Comparison of ENCODE assay signal across 28 mouse cellular contexts in the genomic region with DNA sequence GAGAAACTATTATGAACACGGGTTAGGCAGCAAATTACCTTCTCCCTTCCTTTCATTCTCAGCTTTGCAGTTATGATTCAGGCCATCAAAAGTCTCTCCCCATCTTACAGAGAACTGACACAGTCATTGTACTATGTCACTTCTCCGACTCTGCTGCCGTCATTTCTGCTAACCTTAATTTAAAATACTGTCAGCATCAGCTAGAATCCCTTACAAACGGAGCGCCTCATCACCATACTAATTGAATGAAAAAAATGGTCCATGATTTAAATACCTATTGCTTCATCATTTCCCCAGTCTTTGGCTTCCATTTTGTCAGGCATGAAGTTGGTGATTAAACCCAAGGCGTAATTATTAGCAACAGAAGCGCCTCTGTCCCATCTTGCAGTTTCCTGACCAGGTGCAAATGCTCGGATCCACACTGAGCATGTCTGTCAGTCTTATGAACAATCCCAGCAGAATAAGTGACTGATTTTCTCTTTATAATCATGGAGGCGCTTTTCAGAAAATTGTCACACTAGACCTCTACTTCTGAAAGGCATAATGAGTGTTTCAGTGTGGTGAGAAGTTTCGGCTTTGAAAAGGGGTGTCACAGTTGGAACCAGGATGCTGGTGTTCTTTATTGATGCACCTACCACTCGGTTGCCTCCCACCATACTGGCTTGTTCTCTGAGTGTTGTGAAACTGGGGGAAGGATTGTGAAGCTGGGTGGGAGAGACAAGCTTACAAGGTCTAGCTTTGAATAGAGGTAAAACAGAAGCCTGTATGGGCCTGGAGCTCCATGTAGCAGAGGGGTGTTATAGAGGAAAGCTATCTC. TPM values are rescaled to one million over a fixed set of nuclear protein-coding genes. Genes with fewer than 3 reads are reported as not detected.
DNase-seq lines count a peak whose midpoint lies in the region; ATAC-seq and TF ChIP-seq lines count a peak whose summit lies in the region.
"Had no signal": no experiment of that assay in that cellular context is flagged by ENCODE, and none has a peak within 500 bp of the region (broad histone marks: within the 10 kb centered on the region; RNA-seq: fewer than 3 reads in every experiment).

No protein-coding gene starts in this region.

- no peak overlapping the region for H3K4me2 ChIP-seq in forebrain, embryonic 15.5 days (replicated peaks)
- no peak overlapping the region for H3K4me2 ChIP-seq in forebrain, embryonic 12.5 days
- no peak overlapping the region for H3K4me2 ChIP-seq in midbrain, embryonic 15.5 days
- H3K4me2 ChIP-seq in midbrain, postnatal 0 days (ENCODE audit: low read depth, low read length, poor library complexity, severe bottlenecking) = no peak overlapping the region
- no peak overlapping the region for H3K4me2 ChIP-seq in forebrain, embryonic 16.5 days (ENCODE audit: low read length)
- H3K4me2 ChIP-seq: embryonic facial prominence, embryonic 12.5 days; embryonic facial prominence, embryonic 15.5 days; heart, embryonic 11.5 days; hindbrain, embryonic 15.5 days; intestine, embryonic 15.5 days had no signal

- H3K27me3 ChIP-seq in forebrain, embryonic 15.5 days = no peaks in the 10 kb centered on the region
- no peaks in the 10 kb centered on the region for H3K27me3 ChIP-seq in forebrain, embryonic 12.5 days
- H3K27me3 ChIP-seq in midbrain, embryonic 15.5 days (replicated peaks) = no peaks in the 10 kb centered on the region
- H3K27me3 ChIP-seq in midbrain, postnatal 0 days (ENCODE audit: insufficient read depth, low read length) = no peaks in the 10 kb centered on the region
- H3K27me3 ChIP-seq in forebrain, embryonic 16.5 days (replicated peaks; ENCODE audit: control insufficient read depth, insufficient read depth, low read length) = no peaks in the 10 kb centered on the region
- H3K27me3 ChIP-seq: embryonic facial prominence, embryonic 12.5 days; embryonic facial prominence, embryonic 15.5 days; hindbrain, embryonic 15.5 days; intestine, embryonic 15.5 days had no signal

- 0 out of 2 replicates have a peak, but pooled peaks cover 3% of the 10 kb centered on the region for H3K4me1 ChIP-seq in forebrain, embryonic 15.5 days
- H3K4me1 ChIP-seq in forebrain, embryonic 12.5 days = peaks cover 24% of the 10 kb centered on the region
- H3K4me1 ChIP-seq in midbrain, embryonic 15.5 days = peaks cover 6% of the 10 kb centered on the region
- no peaks in the 10 kb centered on the region for H3K4me1 ChIP-seq in midbrain, postnatal 0 days (ENCODE audit: insufficient read depth, low read length)
- H3K4me1 ChIP-seq in forebrain, embryonic 16.5 days (replicated peaks; ENCODE audit: control insufficient read depth, insufficient read depth, low read length) = peaks cover 6% of the 10 kb centered on the region
- H3K4me1 ChIP-seq: embryonic facial prominence, embryonic 12.5 days; embryonic facial prominence, embryonic 15.5 days; intestine, embryonic 15.5 days had no signal

- WGBS in forebrain, embryonic 15.5 days = 50% methylated on average over 11 of the region's 11 CpGs
- 66% methylated on average over 11 of the region's 11 CpGs for WGBS in forebrain, embryonic 12.5 days
- 67% methylated on average over 11 of the region's 11 CpGs for WGBS in midbrain, embryonic 15.5 days
- 68% methylated on average over 11 of the region's 11 CpGs for WGBS in midbrain, postnatal 0 days
- WGBS in forebrain, embryonic 16.5 days = 45% methylated on average over 11 of the region's 11 CpGs

- peak overlapping the region; percentile 48 for H3K27ac ChIP-seq in forebrain, embryonic 15.5 days (replicated peaks)
- H3K27ac ChIP-seq in forebrain, embryonic 12.5 days = no peak overlapping the region; the same call in 1 of the 2 replicates
- peak overlapping the region; percentile 18; the same call in 1 of the 2 replicates for H3K27ac ChIP-seq in midbrain, embryonic 15.5 days
- H3K27ac ChIP-seq in midbrain, postnatal 0 days (ENCODE audit: low read depth, low read length) = no peak overlapping the region
- no peak overlapping the region; the same call in 1 of the 2 replicates for H3K27ac ChIP-seq in forebrain, embryonic 16.5 days (ENCODE audit: low read length)
- H3K27ac ChIP-seq: embryonic facial prominence, embryonic 12.5 days; embryonic facial prominence, embryonic 15.5 days; hindbrain, embryonic 15.5 days; intestine, embryonic 15.5 days had no signal

- no peak for DNase-seq in midbrain, postnatal 0 days (ENCODE audit: low spot score)
- no peak for DNase-seq in adrenal gland, adult 2 months
- DNase-seq: adrenal gland, adult 8-10 months; adrenal gland, postnatal 25 days; cerebellum, adult 11 months; cerebellum, adult 2 months; cerebellum, adult 9-11 months; cerebellum, postnatal 25 days; gastrocnemius, postnatal 14 days; heart, adult 11 months; kidney, adult 11 months; kidney, adult 8-10 months had no signal

- ATAC-seq in forebrain, embryonic 15.5 days (replicated peaks) = peak; percentile 51
- no peak; the same call in 1 of the 2 replicates for ATAC-seq in forebrain, embryonic 12.5 days (ENCODE audit: low FRiP score)
- no peak for ATAC-seq in midbrain, embryonic 15.5 days (replicated peaks)
- ATAC-seq in midbrain, postnatal 0 days (ENCODE audit: low FRiP score) = no peak
- peak; percentile 82 for ATAC-seq in forebrain, embryonic 16.5 days
- ATAC-seq: CD4-positive, CD25-positive, alpha-beta regulatory T cell, adult 4 months; intestine, embryonic 15.5 days had no signal

- no peak for TF ChIP-seq CTCF in midbrain, postnatal 0 days (IDR thresholded peaks at IDR 0.05)

- H3K36me3 ChIP-seq in forebrain, embryonic 15.5 days = no peaks in the 10 kb centered on the region
- H3K36me3 ChIP-seq in forebrain, embryonic 12.5 days (replicated peaks) = no peaks in the 10 kb centered on the region
- H3K36me3 ChIP-seq in midbrain, embryonic 15.5 days (replicated peaks) = no peaks in the 10 kb centered on the region
- H3K36me3 ChIP-seq in midbrain, postnatal 0 days (ENCODE audit: insufficient read depth, low read length) = no peaks in the 10 kb centered on the region
- H3K36me3 ChIP-seq in forebrain, embryonic 16.5 days (ENCODE audit: control insufficient read depth, insufficient read depth) = no peaks in the 10 kb centered on the region
- H3K36me3 ChIP-seq: embryonic facial prominence, embryonic 12.5 days; embryonic facial prominence, embryonic 15.5 days; hindbrain, embryonic 15.5 days; intestine, embryonic 15.5 days had no signal

- H3K9me3 ChIP-seq in forebrain, embryonic 15.5 days = no peaks in the 10 kb centered on the region
- no peaks in the 10 kb centered on the region for H3K9me3 ChIP-seq in forebrain, embryonic 12.5 days
- H3K9me3 ChIP-seq in midbrain, embryonic 15.5 days = no peaks in the 10 kb centered on the region
- no peaks in the 10 kb centered on the region for H3K9me3 ChIP-seq in midbrain, postnatal 0 days (ENCODE audit: low read length)
- H3K9me3 ChIP-seq in forebrain, embryonic 16.5 days (ENCODE audit: control insufficient read depth, low read length) = no peaks in the 10 kb centered on the region
- H3K9me3 ChIP-seq: embryonic facial prominence, embryonic 12.5 days; embryonic facial prominence, embryonic 15.5 days; hindbrain, embryonic 15.5 days; intestine, embryonic 15.5 days had no signal

- no peak overlapping the region for H3K4me3 ChIP-seq in forebrain, embryonic 15.5 days
- no peak overlapping the region for H3K4me3 ChIP-seq in forebrain, embryonic 12.5 days (replicated peaks)
- H3K4me3 ChIP-seq in midbrain, embryonic 15.5 days = no peak overlapping the region
- H3K4me3 ChIP-seq in midbrain, postnatal 0 days (ENCODE audit: low read depth, low read length) = no peak overlapping the region
- H3K4me3 ChIP-seq in forebrain, embryonic 16.5 days (replicated peaks; ENCODE audit: low read length) = no peak overlapping the region
- H3K4me3 ChIP-seq: embryonic facial prominence, embryonic 12.5 days; embryonic facial prominence, embryonic 15.5 days; hindbrain, embryonic 15.5 days; intestine, embryonic 15.5 days had no signal

- H3K9ac ChIP-seq in forebrain, embryonic 15.5 days (replicated peaks) = no peak overlapping the region
- H3K9ac ChIP-seq in forebrain, embryonic 12.5 days = no peak overlapping the region
- H3K9ac ChIP-seq in midbrain, embryonic 15.5 days = no peak overlapping the region
- H3K9ac ChIP-seq in midbrain, postnatal 0 days (replicated peaks; ENCODE audit: low read length, poor library complexity, severe bottlenecking) = no peak overlapping the region
- H3K9ac ChIP-seq in forebrain, embryonic 16.5 days (replicated peaks; ENCODE audit: low read depth, low read length) = no peak overlapping the region
- H3K9ac ChIP-seq: embryonic facial prominence, embryonic 12.5 days; embryonic facial prominence, embryonic 15.5 days; hindbrain, embryonic 15.5 days; intestine, embryonic 15.5 days had no signal

RNA-seq across cellular contexts. Expression of a gene that starts 52.4 kb away (rescaled TPM):
- polyA plus RNA-seq in forebrain, embryonic 15.5 days (2015; fragmentation: Nextera tagmentation; extraction: Ambion mirVana) = 117 and 127 TPM in 2 replicates
- polyA plus RNA-seq in forebrain, embryonic 12.5 days (2016; fragmentation: Nextera tagmentation; extraction: Ambion mirVana) = 25.0 and 26.4 TPM in 2 replicates
- 99.7 and 150 TPM in 2 replicates for polyA plus RNA-seq in midbrain, embryonic 15.5 days (2015; fragmentation: Nextera tagmentation; extraction: Ambion mirVana)
- total RNA-seq in midbrain, postnatal 0 days (2014; rRNA removed) = 93.2 and 131 TPM in 2 replicates
- 130 and 133 TPM in 2 replicates for polyA plus RNA-seq in midbrain, postnatal 0 days (2015; fragmentation: Nextera tagmentation; extraction: Ambion mirVana)
- 165 TPM in 2 replicates for polyA plus RNA-seq in forebrain, embryonic 16.5 days (2015; fragmentation: Nextera tagmentation; extraction: Ambion mirVana)
- total RNA-seq in adrenal gland, adult 2 months (2021) = 1,000 to 10,000 TPM in 1 of 2 experiments, 100 to 1,000 TPM in 1; 946 to 1,532 TPM
- polyA plus RNA-seq in adrenal gland, adult 2 months (2012; rRNA removed) = 473 and 872 TPM in 2 replicates
- total RNA-seq: gastrocnemius, adult 18-20 months; gastrocnemius, postnatal 14 days; gastrocnemius, postnatal 4 days; heart, postnatal 25 days; hematopoietic stem cell, adult 5-6 weeks; MEL had no signal
- polyA plus RNA-seq: C2C12 had no signal

Comparison
In these comparisons a context has a peak if more than half of its experiments do, and no peak if none do; other contexts are left out.
1. ATAC-seq: peak in forebrain, embryonic 15.5 days (single experiment) and forebrain, embryonic 16.5 days (single experiment); none in forebrain, embryonic 12.5 days (single experiment), midbrain, embryonic 15.5 days (single experiment) and midbrain, postnatal 0 days (single experiment).
2. H3K27ac ChIP-seq: peak in forebrain, embryonic 15.5 days (single experiment) and midbrain, embryonic 15.5 days (single experiment); none in forebrain, embryonic 12.5 days (single experiment), midbrain, postnatal 0 days (single experiment) and forebrain, embryonic 16.5 days (single experiment).